Mouse (Mus musculus) frontal cortex, adult (tissue): ENCODE measurements at regions not wholly inside any gene's neighbourhood (a gene's known extent, or its start where the extent isn't known, plus 50 kb on each side); places are given as distances from the start of the nearest gene placed in this dataset.
A peak's percentile ranks its signal among the peaks of the same experiment; 100 is the strongest.
"Not testable (repeated sequence)": the region's sequence is repeated elsewhere in the genome, so short reads cannot be mapped to it uniquely, and the experiment has no call there.

Experiments used
- ATAC-seq: cut with Nextera tagmentation; 2 replicates; pipeline ENCODE4 v1.9.2; 2017; ENCODE audit warnings: mild to moderate bottlenecking, moderate library complexity, mixed read lengths; ENCODE audit not compliant: low TSS enrichment

- ATAC-seq: no peak
Measured at GRCm38 (mm10) chr1:117354624-117355023, 342.3 kb upstream of the Gm28363 start.

DNA sequence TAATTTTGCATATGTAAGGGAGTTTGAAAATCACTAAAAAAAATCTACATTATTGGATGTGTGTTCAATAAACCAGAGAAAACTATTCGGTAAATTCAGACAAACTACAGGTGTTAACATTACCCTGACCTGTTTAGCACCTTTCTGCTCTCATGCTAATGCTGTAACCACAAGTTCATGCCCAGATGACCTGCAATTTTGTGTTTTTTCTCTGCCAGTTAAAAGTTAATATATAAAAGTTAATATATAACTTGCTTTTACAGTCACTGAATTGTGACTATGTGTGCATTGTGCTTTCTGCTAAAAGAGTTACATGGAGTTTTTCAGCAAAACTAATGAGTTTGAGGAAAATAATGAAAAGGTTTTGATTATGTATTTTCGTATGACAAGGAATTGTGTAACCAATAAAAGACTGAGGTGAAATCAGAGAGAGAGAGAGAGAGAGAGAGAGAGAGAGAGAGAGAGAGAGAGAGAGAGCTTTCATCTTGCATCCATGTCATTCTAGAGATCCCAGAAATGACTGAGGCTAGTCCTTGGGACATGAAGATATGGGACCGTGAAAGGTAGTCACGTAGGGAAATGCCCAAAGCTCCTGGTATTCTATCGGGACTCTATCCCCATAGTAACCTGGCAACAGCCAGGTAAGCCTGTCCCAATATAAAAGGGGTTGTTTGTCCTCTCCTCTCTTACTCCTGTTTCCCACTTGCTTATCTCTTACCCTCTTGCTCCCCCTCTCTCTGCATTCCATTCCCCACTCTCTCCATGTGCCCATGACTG is 340.3 kb upstream of the Gm28363 start:
- no peak for ATAC-seq

DNA sequence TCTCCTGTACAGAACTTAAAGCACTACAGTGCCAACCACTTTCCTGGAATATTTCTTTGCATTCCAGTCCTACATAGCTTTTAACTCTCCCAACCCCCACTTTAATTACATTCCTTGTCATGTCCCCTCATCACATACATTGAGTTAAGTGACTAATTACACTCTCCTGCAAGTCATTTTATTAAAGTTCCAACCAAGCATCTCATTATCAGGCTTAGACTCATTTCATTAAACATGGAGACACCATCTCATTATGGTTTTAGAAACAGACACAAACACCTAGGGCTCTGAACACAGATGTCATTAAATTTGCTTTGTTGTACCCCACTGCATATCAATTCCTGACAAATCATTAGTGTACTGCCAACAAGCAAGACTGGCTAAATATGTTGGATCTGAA is 332.9 kb upstream of the Gm28363 start:
- no peak for ATAC-seq

DNA sequence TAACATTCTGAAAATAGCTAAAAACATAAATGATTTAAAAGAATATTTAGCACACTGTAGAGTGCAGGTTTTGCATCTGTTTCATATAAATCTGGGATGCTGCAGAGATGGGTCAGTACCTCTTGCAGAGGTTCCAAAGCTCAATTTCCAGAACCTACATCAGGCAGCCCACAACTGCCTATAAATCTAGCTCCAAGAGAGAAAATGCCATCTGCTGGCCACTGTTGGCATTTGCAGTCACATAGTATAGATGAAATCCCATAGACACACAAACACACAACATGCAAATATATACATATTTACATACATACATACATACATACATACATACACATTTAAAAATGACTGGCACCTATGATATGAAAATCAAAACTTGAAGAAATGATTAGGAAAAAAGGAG is 284.6 kb upstream of the Gm28363 start:
- ATAC-seq: no peak

- ATAC-seq: no peak
Measured at GRCm38 (mm10) chr1:117457736-117458135, 239.2 kb upstream of the Gm28363 start.

DNA sequence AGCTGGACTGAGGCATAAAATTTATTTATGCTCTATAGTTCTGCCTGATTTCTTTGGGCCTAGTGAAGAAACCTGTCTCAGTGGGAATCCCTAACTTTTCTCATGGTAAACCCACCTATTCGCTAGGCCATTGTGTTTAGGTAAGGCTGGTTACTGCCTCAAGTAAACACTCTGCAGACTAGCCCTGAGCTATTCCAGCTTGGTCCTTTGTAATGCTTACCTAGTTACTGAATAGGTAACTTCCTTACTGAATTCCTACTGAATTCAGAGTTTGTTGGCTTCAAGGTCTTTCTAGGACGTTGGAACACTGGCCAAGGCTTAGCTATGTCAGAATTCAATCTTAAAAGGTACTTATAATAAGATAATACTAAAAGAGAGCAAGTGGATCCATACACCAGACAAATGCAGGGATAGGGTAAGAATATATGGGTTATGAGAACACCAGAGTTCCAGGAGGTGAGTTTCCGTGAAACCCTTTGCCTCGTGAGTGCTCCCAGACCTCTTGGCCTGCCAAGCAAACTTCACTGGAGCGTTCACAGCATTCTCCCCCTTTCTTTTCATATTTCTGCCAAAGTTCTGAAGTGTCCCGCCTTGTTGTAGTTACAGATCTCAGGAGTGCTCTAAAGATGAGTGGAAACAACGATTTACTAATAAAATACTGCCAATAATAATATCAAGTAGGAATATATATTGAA is 238.6 kb upstream of the Gm28363 start:
- not testable (repeated sequence) for ATAC-seq

- ATAC-seq: not testable (repeated sequence)
Measured at GRCm38 (mm10) chr1:117459126-117459525, 237.8 kb upstream of the Gm28363 start.

- ATAC-seq: no peak
Measured at GRCm38 (mm10) chr1:117490176-117490575, 206.8 kb upstream of the Gm28363 start.

GRCm38 (mm10) chr1:117497003-117497402 is 199.9 kb upstream of the Gm28363 start:
- peak; percentile 95 for ATAC-seq

- ATAC-seq: peak; percentile 78
Measured at GRCm38 (mm10) chr1:117519498-117520032, 177.4 kb upstream of the Gm28363 start.
